Mouse (Mus musculus): ENCODE results near the gene Dpep3.

- TF ChIP-seq CTCF (IDR thresholded peaks at IDR 0.05; ENCODE audit: low read depth) (no peak), EP300 (optimal IDR thresholded peaks at IDR 0.05) (no peak)
These were observed 9.9 kb downstream of the Dpep3 start for GRCm38 (mm10) chr8:105969367-105969766.
